14 mouse cellular contexts compared by ENCODE assay signal in genomic region chr3:134114501-134114900, GRCm38 (mm10).
DNase-seq lines count a peak whose midpoint lies in the region; ATAC-seq and TF ChIP-seq lines count a peak whose summit lies in the region.
"Had no signal": no experiment of that assay in that cellular context is flagged by ENCODE, and none has a peak within 500 bp of the region (broad histone marks: within the 10 kb centered on the region; RNA-seq: fewer than 3 reads in every experiment).

No protein-coding gene starts in this region.

- TF ChIP-seq POLR2A in thymus, adult 2 months (IDR thresholded peaks at IDR 0.05; ENCODE audit: control insufficient read depth, extremely low read depth, insufficient read depth, low read length, poor library complexity): no peak

- no peak overlapping the region for H3K9ac ChIP-seq in kidney, postnatal 0 days (ENCODE audit: low read depth, low read length)
- no peak overlapping the region for H3K9ac ChIP-seq in forebrain, embryonic 11.5 days (ENCODE audit: low read length)
- H3K9ac ChIP-seq in midbrain, embryonic 11.5 days (ENCODE audit: low read length): no peak overlapping the region
- H3K9ac ChIP-seq: liver, embryonic 13.5 days had no signal

- H3K9me3 ChIP-seq in kidney, postnatal 0 days (replicated peaks; ENCODE audit: low read length): no peaks in the 10 kb centered on the region
- H3K9me3 ChIP-seq in forebrain, embryonic 11.5 days (ENCODE audit: control insufficient read depth, low read length): no peaks in the 10 kb centered on the region
- H3K9me3 ChIP-seq in midbrain, embryonic 11.5 days (ENCODE audit: control insufficient read depth, low read length): no peaks in the 10 kb centered on the region
- H3K9me3 ChIP-seq: heart, embryonic 10.5 days; liver, embryonic 13.5 days had no signal

- ATAC-seq in kidney, postnatal 0 days (replicated peaks; ENCODE audit: low FRiP score, low read depth): no peak; the same call in 1 of the 2 replicates
- peak; percentile 80 for ATAC-seq in forebrain, embryonic 11.5 days (replicated peaks; ENCODE audit: low FRiP score)
- peak; percentile 80 for ATAC-seq in midbrain, embryonic 11.5 days (ENCODE audit: low FRiP score)
- ATAC-seq: CD4-positive, CD25-positive, alpha-beta regulatory T cell, adult 4 months; intestine, embryonic 16.5 days had no signal

- peak; percentile 36 for DNase-seq in kidney, postnatal 0 days (ENCODE audit: low spot score)
- no peak for DNase-seq in kidney, postnatal 14 days
- no peak for DNase-seq in forebrain, embryonic 11.5 days (ENCODE audit: low spot score)
- peak; percentile 85 for DNase-seq in midbrain, embryonic 11.5 days (ENCODE audit: low spot score, missing footprints)
- peak; percentile 50 for DNase-seq in retina, embryonic 14.5 days (ENCODE audit: low spot score)
- no peak for DNase-seq in thymus, adult 2 months
- DNase-seq in adrenal gland, adult 18-20 months (ENCODE audit: low spot score in 2 of 2): no peak
- DNase-seq: gastrocnemius, postnatal 14 days; liver, embryonic 13.5 days; lung, postnatal 14 days had no signal

- H3K4me1 ChIP-seq in kidney, postnatal 0 days (replicated peaks; ENCODE audit: insufficient read depth, low read length): no peaks in the 10 kb centered on the region
- no peaks in the 10 kb centered on the region for H3K4me1 ChIP-seq in forebrain, embryonic 11.5 days (replicated peaks; ENCODE audit: control insufficient read depth, insufficient read depth, low read length)
- peaks cover 3% of the 10 kb centered on the region; the same call in 1 of the 2 replicates for H3K4me1 ChIP-seq in midbrain, embryonic 11.5 days (ENCODE audit: control insufficient read depth, insufficient read depth, low read length)
- H3K4me1 ChIP-seq in thymus, adult 2 months (replicated peaks; ENCODE audit: control insufficient read depth, insufficient read depth, low read length): no peaks in the 10 kb centered on the region
- H3K4me1 ChIP-seq: heart, embryonic 10.5 days; liver, embryonic 13.5 days had no signal

- WGBS in kidney, postnatal 0 days: 42% methylated on average over 1 of the region's 1 CpGs
- WGBS in forebrain, embryonic 11.5 days: 43% methylated on average over 1 of the region's 1 CpGs
- 52% methylated on average over 1 of the region's 1 CpGs for WGBS in midbrain, embryonic 11.5 days
- 77% methylated on average over 1 of the region's 1 CpGs for WGBS in thymus, adult 2 months

- no peak; the same call in 1 of the 2 replicates for TF ChIP-seq CTCF in kidney, postnatal 0 days (IDR thresholded peaks at IDR 0.05; ENCODE audit: low read depth)
- TF ChIP-seq CTCF in thymus, adult 2 months (IDR thresholded peaks at IDR 0.05; ENCODE audit: borderline replicate concordance, control insufficient read depth, extremely low read depth, insufficient read depth, low read length, poor library complexity): no peak

- H3K27me3 ChIP-seq in kidney, postnatal 0 days (ENCODE audit: insufficient read depth, low read length): no peaks in the 10 kb centered on the region
- no peaks in the 10 kb centered on the region for H3K27me3 ChIP-seq in forebrain, embryonic 11.5 days (ENCODE audit: control insufficient read depth, insufficient read depth, low read length)
- H3K27me3 ChIP-seq in midbrain, embryonic 11.5 days (ENCODE audit: control insufficient read depth, insufficient read depth, low read length): no peaks in the 10 kb centered on the region
- no peaks in the 10 kb centered on the region for H3K27me3 ChIP-seq in thymus, adult 2 months (ENCODE audit: control insufficient read depth, insufficient read depth, low read length)
- H3K27me3 ChIP-seq: liver, embryonic 13.5 days had no signal

- H3K27ac ChIP-seq in kidney, postnatal 0 days: no peak overlapping the region
- no peak overlapping the region for H3K27ac ChIP-seq in forebrain, embryonic 11.5 days (ENCODE audit: low read depth, low read length)
- no peak overlapping the region for H3K27ac ChIP-seq in midbrain, embryonic 11.5 days (ENCODE audit: low read depth, low read length)
- no peak overlapping the region for H3K27ac ChIP-seq in thymus, adult 2 months (ENCODE audit: control insufficient read depth, insufficient read depth, low read length)
- H3K27ac ChIP-seq: heart, embryonic 10.5 days; layer of hippocampus, adult 2 months; liver, embryonic 13.5 days had no signal

- no peak overlapping the region for H3K4me2 ChIP-seq in kidney, postnatal 0 days (ENCODE audit: low read length)
- H3K4me2 ChIP-seq in forebrain, embryonic 11.5 days (ENCODE audit: low read depth, low read length, severe bottlenecking): no peak overlapping the region
- no peak overlapping the region for H3K4me2 ChIP-seq in midbrain, embryonic 11.5 days
- H3K4me2 ChIP-seq: liver, embryonic 13.5 days had no signal

- H3K4me3 ChIP-seq in kidney, postnatal 0 days (replicated peaks; ENCODE audit: low read depth, low read length): no peak overlapping the region
- no peak overlapping the region for H3K4me3 ChIP-seq in forebrain, embryonic 11.5 days (ENCODE audit: low read depth, low read length)
- H3K4me3 ChIP-seq in midbrain, embryonic 11.5 days (ENCODE audit: low read depth, low read length): no peak overlapping the region
- no peak overlapping the region for H3K4me3 ChIP-seq in thymus, adult 2 months (ENCODE audit: control insufficient read depth, insufficient read depth, low read length)
- H3K4me3 ChIP-seq: heart, embryonic 10.5 days; layer of hippocampus, adult 2 months; liver, embryonic 13.5 days had no signal

- no peaks in the 10 kb centered on the region for H3K36me3 ChIP-seq in kidney, postnatal 0 days (ENCODE audit: insufficient read depth, low read length)
- H3K36me3 ChIP-seq in forebrain, embryonic 11.5 days (ENCODE audit: control insufficient read depth, insufficient read depth, low read length): no peaks in the 10 kb centered on the region
- H3K36me3 ChIP-seq in midbrain, embryonic 11.5 days (ENCODE audit: control insufficient read depth, insufficient read depth, low read length): no peaks in the 10 kb centered on the region
- H3K36me3 ChIP-seq in thymus, adult 2 months (ENCODE audit: control insufficient read depth, insufficient read depth, low read length): no peaks in the 10 kb centered on the region
- H3K36me3 ChIP-seq: heart, embryonic 10.5 days; liver, embryonic 13.5 days had no signal

Comparison
In these comparisons a context has a peak if more than half of its experiments do, and no peak if none do; other contexts are left out.
1. DNase-seq: peak in kidney, postnatal 0 days (single experiment), midbrain, embryonic 11.5 days (single experiment) and retina, embryonic 14.5 days (single experiment); none in kidney, postnatal 14 days (single experiment), forebrain, embryonic 11.5 days (single experiment), thymus, adult 2 months (single experiment) and adrenal gland, adult 18-20 months (0 of 2).